Mouse (Mus musculus) embryonic facial prominence, embryonic 10.5 days (tissue): ENCODE data around the gene Rap1gap2. TPM values are rescaled to one million over a fixed set of nuclear protein-coding genes. Genes with fewer than 3 reads are reported as not detected.
A peak's percentile ranks its signal among the peaks of the same experiment; 100 is the strongest.

Source experiments
- DNase-seq: peaks from one replicate; pipeline ENCODE4 v3.0.0-alpha.2; 2017; ENCODE audit warnings: low spot score
- H3K27ac ChIP-seq: fragments of 300-500 bp; sonication (generic); replicated peaks from 2 replicates; pipeline ENCODE4 v1.5.1; 2016; ENCODE audit warnings: mild to moderate bottlenecking
- H3K27me3 ChIP-seq: fragments of 300-500 bp; sonication (generic); replicated peaks from 2 replicates; pipeline ENCODE4 v1.6.1; 2016; ENCODE audit warnings: low read depth, mild to moderate bottlenecking; ENCODE audit not compliant: poor library complexity, severe bottlenecking
- H3K36me3 ChIP-seq: fragments of 300-500 bp; sonication (generic); replicated peaks from 2 replicates; pipeline ENCODE4 v1.6.1; 2016; ENCODE audit warnings: mild to moderate bottlenecking, moderate library complexity
- H3K4me1 ChIP-seq: fragments of 300-500 bp; sonication (generic); 2 replicates; pipeline ENCODE4 v1.6.1; 2016
- H3K4me3 ChIP-seq: fragments of 300-500 bp; sonication (generic); 2 replicates; pipeline ENCODE4 v1.5.1; 2016; ENCODE audit warnings: mild to moderate bottlenecking, moderate library complexity
- H3K9me3 ChIP-seq: fragments of 300-500 bp; sonication (generic); 2 replicates; pipeline ENCODE4 v1.6.1; 2016; ENCODE audit warnings: mild to moderate bottlenecking
- WGBS: fragments of 180-500 bp; shearing (Covaris S2); methylation state at CpG from one replicate; pipeline ENCODE4 v1.1.7; 2016; 5-methylcytosine and 5-hydroxymethylcytosine counted together
- polyA plus RNA-seq: library from polyadenylated mRNA; unstranded; fragments of >200 nt; fragmentation: Nextera tagmentation; extraction: Ambion mirVana; gene quantifications from 2 replicates; pipeline ENCODE4 v1.2.1, GENCODE M21; 2016

The Rap1gap2 gene
- polyA plus RNA-seq, 1 experiment from 2014 or later = 1.9 TPM

GRCm38 (mm10) chr11:74481797-74482196, 128.9 kb downstream of the Rap1gap2 start:
- H3K4me3 ChIP-seq = no peak overlapping the region
- no peaks in the 10 kb centered on the region for H3K36me3 ChIP-seq
- WGBS = 76% methylated on average over 5 of the region's 5 CpGs
- 0 out of 2 replicates have a peak, but pooled peaks cover 4% of the 10 kb centered on the region for H3K4me1 ChIP-seq
- no peaks in the 10 kb centered on the region for H3K27me3 ChIP-seq
- no peak for DNase-seq
- H3K27ac ChIP-seq = no peak overlapping the region
- H3K9me3 ChIP-seq = no peaks in the 10 kb centered on the region

- H3K4me3 ChIP-seq = no peak overlapping the region
- no peaks in the 10 kb centered on the region for H3K9me3 ChIP-seq
- H3K4me1 ChIP-seq = 0 out of 2 replicates have a peak, but pooled peaks cover 4% of the 10 kb centered on the region
- H3K36me3 ChIP-seq = no peaks in the 10 kb centered on the region
- WGBS = 85% methylated on average over 5 of the region's 5 CpGs
- DNase-seq = no peak
- H3K27ac ChIP-seq = no peak overlapping the region
- no peaks in the 10 kb centered on the region for H3K27me3 ChIP-seq
Measured at GRCm38 (mm10) chr11:74479715-74480289, 130.9 kb downstream of the Rap1gap2 start.

GRCm38 (mm10) chr11:74478877-74479276, 131.8 kb downstream of the Rap1gap2 start:
- H3K27ac ChIP-seq = no peak overlapping the region
- no peaks in the 10 kb centered on the region for H3K27me3 ChIP-seq
- H3K36me3 ChIP-seq = no peaks in the 10 kb centered on the region
- 88% methylated on average over 2 of the region's 2 CpGs for WGBS
- DNase-seq = no peak
- no peaks in the 10 kb centered on the region for H3K9me3 ChIP-seq
- 0 out of 2 replicates have a peak, but pooled peaks cover 4% of the 10 kb centered on the region for H3K4me1 ChIP-seq
- H3K4me3 ChIP-seq = no peak overlapping the region

GRCm38 (mm10) chr11:74472671-74473070, 138.0 kb downstream of the Rap1gap2 start:
- Histone ChIP-seq H3K27ac (no peak overlapping the region), H3K9me3 (no peaks in the 10 kb centered on the region), H3K4me1 (peaks cover 9% of the 10 kb centered on the region), H3K4me3 (no peak overlapping the region), H3K36me3 (no peaks in the 10 kb centered on the region), H3K27me3 (no peaks in the 10 kb centered on the region)
- 80% methylated on average over 10 of the region's 10 CpGs for whole genome bisulfite sequencing
- DNase-seq = no peak

GRCm38 (mm10) chr11:74468195-74468594, 142.5 kb downstream of the Rap1gap2 start:
- H3K9me3 ChIP-seq = no peaks in the 10 kb centered on the region
- H3K36me3 ChIP-seq = no peaks in the 10 kb centered on the region
- H3K4me1 ChIP-seq = peaks cover 14% of the 10 kb centered on the region
- WGBS = 49% methylated on average over 6 of the region's 6 CpGs
- peak; percentile 13 for DNase-seq
- H3K4me3 ChIP-seq = no peak overlapping the region
- no peaks in the 10 kb centered on the region for H3K27me3 ChIP-seq
- H3K27ac ChIP-seq = no peak overlapping the region

GRCm38 (mm10) chr11:74465712-74466111, 145.0 kb downstream of the Rap1gap2 start:
- peaks cover 14% of the 10 kb centered on the region for H3K4me1 ChIP-seq
- H3K36me3 ChIP-seq = no peaks in the 10 kb centered on the region
- WGBS = 45% methylated on average over 7 of the region's 7 CpGs
- no peak overlapping the region for H3K27ac ChIP-seq
- H3K9me3 ChIP-seq = no peaks in the 10 kb centered on the region
- no peaks in the 10 kb centered on the region for H3K27me3 ChIP-seq
- no peak for DNase-seq
- no peak overlapping the region for H3K4me3 ChIP-seq

- no peak for DNase-seq
- H3K9me3 ChIP-seq = no peaks in the 10 kb centered on the region
- H3K27me3 ChIP-seq = no peaks in the 10 kb centered on the region
- 87% methylated on average over 10 of the region's 10 CpGs for WGBS
- H3K36me3 ChIP-seq = no peaks in the 10 kb centered on the region
- no peak overlapping the region for H3K27ac ChIP-seq
- peaks cover 14% of the 10 kb centered on the region for H3K4me1 ChIP-seq
- no peak overlapping the region for H3K4me3 ChIP-seq
Measured at GRCm38 (mm10) chr11:74464181-74464977, 146.3 kb downstream of the Rap1gap2 start.

GRCm38 (mm10) chr11:74462651-74463050, 148.1 kb downstream of the Rap1gap2 start:
- H3K27me3 ChIP-seq = no peaks in the 10 kb centered on the region
- no peaks in the 10 kb centered on the region for H3K9me3 ChIP-seq
- no peak overlapping the region for H3K4me3 ChIP-seq
- no peak overlapping the region for H3K27ac ChIP-seq
- DNase-seq = no peak
- peaks cover 5% of the 10 kb centered on the region for H3K4me1 ChIP-seq
- no peaks in the 10 kb centered on the region for H3K36me3 ChIP-seq
- WGBS = 36% methylated on average over 2 of the region's 2 CpGs

GRCm38 (mm10) chr11:74459651-74460050, 151.1 kb downstream of the Rap1gap2 start:
- WGBS = 86% methylated on average over 8 of the region's 8 CpGs
- Histone ChIP-seq H3K27me3 (no peaks in the 10 kb centered on the region), H3K4me3 (no peak overlapping the region), H3K36me3 (no peaks in the 10 kb centered on the region), H3K27ac (no peak overlapping the region), H3K9me3 (no peaks in the 10 kb centered on the region), H3K4me1 (peaks cover 2% of the 10 kb centered on the region; the same call in 1 of the 2 replicates)
- DNase-seq = no peak

- Histone ChIP-seq H3K27ac (no peak overlapping the region), H3K9me3 (no peaks in the 10 kb centered on the region), H3K4me3 (no peak overlapping the region), H3K4me1 (0 out of 2 replicates have a peak, but pooled peaks cover 2% of the 10 kb centered on the region), H3K27me3 (no peaks in the 10 kb centered on the region), H3K36me3 (no peaks in the 10 kb centered on the region)
- 80% methylated on average over 3 of the region's 3 CpGs for WGBS
- DNase-seq = no peak
Measured at GRCm38 (mm10) chr11:74458400-74458799, 152.3 kb downstream of the Rap1gap2 start.

- no peaks in the 10 kb centered on the region for H3K36me3 ChIP-seq
- no peak overlapping the region for H3K4me3 ChIP-seq
- H3K27ac ChIP-seq = no peak overlapping the region
- H3K27me3 ChIP-seq = no peaks in the 10 kb centered on the region
- no peak for DNase-seq
- 0 out of 2 replicates have a peak, but pooled peaks cover 2% of the 10 kb centered on the region for H3K4me1 ChIP-seq
- WGBS = 59% methylated on average over 10 of the region's 10 CpGs
- no peaks in the 10 kb centered on the region for H3K9me3 ChIP-seq
Measured at GRCm38 (mm10) chr11:74457194-74457593, 153.5 kb downstream of the Rap1gap2 start.

GRCm38 (mm10) chr11:74448556-74448955, 162.2 kb downstream of the Rap1gap2 start:
- Histone ChIP-seq H3K9me3 (peaks cover 4% of the 10 kb centered on the region; the same call in 1 of the 2 replicates), H3K4me1 (no peaks in the 10 kb centered on the region), H3K4me3 (no peak overlapping the region), H3K27ac (no peak overlapping the region), H3K36me3 (no peaks in the 10 kb centered on the region), H3K27me3 (no peaks in the 10 kb centered on the region)
- DNase-seq = no peak
- WGBS = 63% methylated on average over 4 of the region's 4 CpGs

GRCm38 (mm10) chr11:74447991-74448403, 162.7 kb downstream of the Rap1gap2 start:
- DNase-seq = no peak
- H3K27ac ChIP-seq = no peak overlapping the region
- 89% methylated on average over 6 of the region's 6 CpGs for WGBS
- H3K4me1 ChIP-seq = no peaks in the 10 kb centered on the region
- no peaks in the 10 kb centered on the region for H3K27me3 ChIP-seq
- no peak overlapping the region for H3K4me3 ChIP-seq
- no peaks in the 10 kb centered on the region for H3K36me3 ChIP-seq
- peaks cover 4% of the 10 kb centered on the region; the same call in 1 of the 2 replicates for H3K9me3 ChIP-seq
